Mouse (Mus musculus) frontal cortex, postnatal 10 days (tissue): Measurements from ENCODE around the gene Ap3m1.
A peak's percentile ranks its signal among the peaks of the same experiment; 100 is the strongest.

ENCODE experiments used
- DNase-seq, 2 experiments: peaks; one replicate each; pipeline ENCODE4 v3.0.0; 2022; ENCODE audit warnings: low spot score in 2 of 2, mixed read lengths in 1 of 2

Ap3m1 gene

DNA sequence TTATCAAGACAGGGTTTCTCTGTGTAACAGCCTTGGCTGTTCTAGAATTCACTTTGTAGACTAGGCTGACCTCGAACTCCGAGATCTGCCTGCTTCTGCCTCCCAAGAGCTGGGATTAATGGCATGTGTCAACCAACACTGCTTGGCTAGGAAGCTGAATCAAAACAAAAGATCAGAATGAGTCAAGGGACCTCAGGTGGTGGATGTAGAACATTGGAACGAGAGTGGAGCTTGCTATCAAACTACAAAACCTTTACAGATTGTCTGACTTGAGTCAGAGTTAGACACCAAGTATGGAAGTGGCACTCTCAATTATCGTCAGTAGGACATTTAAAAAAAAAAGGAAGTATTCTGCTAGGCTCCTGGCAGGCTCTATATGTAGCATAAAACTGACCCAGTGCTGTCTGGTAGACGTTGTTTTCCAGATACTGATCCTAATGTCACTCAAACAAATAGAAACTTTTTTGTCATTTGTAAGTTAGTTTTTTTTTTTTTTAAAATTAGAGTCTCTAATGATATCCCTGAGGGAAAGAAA, 38.4 kb downstream of the Ap3m1 start:
- DNase-seq: no peak

DNA sequence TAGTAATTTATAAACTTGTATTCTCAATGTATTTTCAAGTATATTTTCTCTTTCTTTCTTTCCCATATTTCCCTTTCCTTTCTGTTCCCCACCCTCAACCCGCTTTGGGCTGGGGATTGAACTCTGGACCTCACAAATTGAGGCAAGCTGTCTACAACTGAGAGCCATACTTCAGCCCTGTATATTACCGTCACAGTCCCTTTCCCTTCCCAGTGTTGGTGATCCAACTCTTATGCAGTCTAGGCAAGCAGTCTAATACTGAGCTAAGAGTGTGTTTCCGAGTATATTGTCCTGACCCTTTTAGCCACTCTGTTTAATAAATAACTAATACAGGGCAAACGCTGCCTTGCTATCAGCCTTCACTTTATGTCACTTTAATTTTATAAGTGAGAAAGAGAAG, 52.7 kb downstream of the Ap3m1 start:
- no peak for DNase-seq

- no peak for DNase-seq
These were observed 54.8 kb downstream of the Ap3m1 start for GRCm38 (mm10) chr14:20997548-20997947.

GRCm38 (mm10) chr14:20996361-20996760, 55.9 kb downstream of the Ap3m1 start:
- DNase-seq: no peak

DNA sequence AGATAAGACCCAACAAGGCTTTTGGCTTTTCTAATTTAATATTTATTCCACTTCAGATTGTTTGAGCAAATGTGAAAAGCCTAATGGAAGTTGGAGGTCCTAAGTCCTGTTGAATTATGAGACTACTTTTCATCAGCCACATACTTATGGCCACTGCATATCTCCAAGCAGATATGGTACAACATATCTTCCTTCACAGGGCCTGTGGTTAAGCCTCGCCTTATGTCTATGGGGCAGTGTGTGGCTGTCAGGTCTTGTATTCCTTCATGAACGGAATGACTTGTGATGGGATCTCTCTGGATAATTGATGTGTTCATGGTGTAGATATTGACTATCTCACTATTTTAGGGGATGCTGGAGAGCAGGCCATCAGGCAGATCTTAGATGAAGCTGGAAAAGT, 56.8 kb downstream of the Ap3m1 start:
- no peak for DNase-seq

GRCm38 (mm10) chr14:20994475-20994874, 57.8 kb downstream of the Ap3m1 start:
- no peak for DNase-seq

DNA sequence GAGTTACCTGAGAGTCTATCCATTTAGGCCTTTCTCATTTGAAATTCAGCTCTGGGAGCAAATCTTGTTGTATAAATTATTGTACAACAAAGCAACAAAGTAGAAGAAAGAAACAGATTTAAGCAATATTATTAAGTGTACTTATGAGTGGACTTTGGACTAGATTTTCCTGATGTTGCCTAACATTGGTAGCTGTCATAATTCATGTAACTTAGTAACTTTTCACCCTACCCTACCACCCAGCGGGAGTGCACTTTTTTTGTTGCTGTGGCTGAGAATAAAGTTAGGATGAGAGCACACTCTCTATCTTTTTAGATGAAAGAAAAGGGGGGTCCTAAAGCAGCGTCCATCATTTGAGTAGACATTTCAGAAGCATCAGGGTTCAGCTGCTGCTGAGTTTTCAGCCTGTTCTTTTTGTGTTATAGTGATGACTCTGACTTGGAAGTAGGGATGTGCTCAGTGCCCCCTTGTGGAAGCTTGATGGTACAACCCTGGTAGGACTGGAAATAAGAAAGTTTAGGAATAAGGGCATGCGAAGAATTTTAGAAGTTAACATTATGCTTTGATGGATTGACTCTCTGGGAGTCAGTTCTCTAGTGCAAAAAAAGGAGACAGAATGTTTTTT, 59.1 kb downstream of the Ap3m1 start:
- peak in 1 of 2 experiments; percentile 19 for DNase-seq

DNA sequence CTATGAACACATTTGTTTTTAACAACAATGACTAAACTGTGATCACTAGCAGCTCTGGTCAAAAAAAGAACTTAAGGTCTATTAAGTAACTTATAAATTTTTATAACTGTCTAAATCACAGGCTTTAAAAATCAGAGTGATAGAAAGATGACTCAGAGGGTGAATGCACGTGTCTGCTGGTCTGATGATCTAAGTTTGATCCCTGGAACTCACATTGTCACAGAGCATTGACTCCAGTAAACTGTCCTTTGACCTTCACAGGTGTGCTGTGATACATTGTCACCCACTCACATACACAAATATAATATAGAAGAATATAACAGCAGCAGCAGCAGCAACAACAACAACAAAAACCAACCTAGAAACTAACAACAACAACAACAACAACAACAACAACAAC, 60.8 kb downstream of the Ap3m1 start:
- DNase-seq: no peak

DNA sequence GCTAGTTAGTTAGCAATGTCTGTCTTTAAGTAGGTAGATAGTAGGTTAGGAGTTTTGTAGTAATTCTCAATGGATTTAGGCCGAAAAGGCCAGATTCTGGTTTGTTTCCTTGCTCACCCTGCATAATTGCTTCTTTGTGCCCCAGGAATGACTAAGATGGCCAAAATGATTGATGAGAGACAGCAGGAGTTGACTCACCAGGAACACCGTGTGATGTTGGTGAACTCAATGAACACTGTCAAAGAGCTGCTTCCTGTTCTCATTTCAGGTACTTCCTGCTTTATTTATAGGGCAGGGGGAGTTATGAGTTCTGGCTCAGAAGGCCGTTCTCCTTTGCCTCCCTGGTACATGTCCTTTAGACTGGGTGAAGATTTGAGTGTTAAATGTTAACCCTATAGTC, 66.8 kb downstream of the Ap3m1 start:
- no peak for DNase-seq

DNA sequence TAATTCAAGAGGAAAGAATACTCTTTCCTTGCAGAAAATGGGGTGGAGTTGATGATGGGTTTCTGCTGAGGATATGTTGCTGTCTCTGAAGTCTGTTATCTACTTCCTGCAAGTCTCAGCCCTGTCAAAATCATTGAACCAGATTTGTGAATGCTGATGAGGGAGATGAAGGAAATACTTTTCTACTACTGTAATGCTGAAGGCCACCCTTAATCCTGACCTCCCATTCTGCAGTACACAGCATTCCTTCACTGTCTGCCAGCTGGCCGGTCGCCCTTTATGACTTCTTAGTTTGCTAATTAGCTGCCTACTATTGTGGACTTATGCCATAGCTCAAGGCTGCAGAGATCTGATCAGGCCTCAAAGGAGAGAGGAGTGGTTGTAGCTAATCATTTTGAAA, 68.5 kb downstream of the Ap3m1 start:
- DNase-seq: peak; percentile 14 to 18
